In genomic region chr8:95384501-95384900, GRCm38 (mm10) we compare ENCODE assay signal across 18 mouse cellular contexts.
"Had no signal": no experiment of that assay in that cellular context is flagged by ENCODE, and none has a peak within 500 bp of the region (broad histone marks: within the 10 kb centered on the region; RNA-seq: fewer than 3 reads in every experiment).

No protein-coding gene starts in this region.

- ATAC-seq: liver, embryonic 12.5 days; midbrain, embryonic 13.5 days; midbrain, embryonic 16.5 days had no signal

- H3K36me3 ChIP-seq: limb, embryonic 15.5 days; liver, embryonic 12.5 days; lung, embryonic 15.5 days; midbrain, embryonic 10.5 days; midbrain, embryonic 13.5 days; neural tube, embryonic 13.5 days; neural tube, embryonic 15.5 days had no signal

- DNase-seq: retina, postnatal 1 day; right cerebral cortex, adult 18-20 months; right cerebral cortex, postnatal 25 days; right cerebral cortex, postnatal 4 days; spleen, adult 18-20 months; thymus, adult 18-20 months; thymus, postnatal 14 days; thymus, postnatal 36 days had no signal

- H3K4me3 ChIP-seq: limb, embryonic 15.5 days; liver, embryonic 12.5 days; lung, embryonic 15.5 days; midbrain, embryonic 10.5 days; midbrain, embryonic 13.5 days; myocyte; neural tube, embryonic 13.5 days; neural tube, embryonic 15.5 days had no signal

- H3K4me2 ChIP-seq: limb, embryonic 15.5 days; liver, embryonic 12.5 days; lung, embryonic 15.5 days; midbrain, embryonic 13.5 days; neural tube, embryonic 13.5 days; neural tube, embryonic 15.5 days had no signal

- H3K27me3 ChIP-seq: limb, embryonic 15.5 days; liver, embryonic 12.5 days; lung, embryonic 15.5 days; midbrain, embryonic 13.5 days; neural tube, embryonic 13.5 days; neural tube, embryonic 15.5 days had no signal

- H3K4me1 ChIP-seq: limb, embryonic 15.5 days; liver, embryonic 12.5 days; lung, embryonic 15.5 days; midbrain, embryonic 10.5 days; midbrain, embryonic 13.5 days; neural tube, embryonic 13.5 days; neural tube, embryonic 15.5 days had no signal

- H3K9ac ChIP-seq: limb, embryonic 15.5 days; liver, embryonic 12.5 days; liver, embryonic 14.5 days; lung, embryonic 15.5 days; midbrain, embryonic 13.5 days; neural tube, embryonic 13.5 days; neural tube, embryonic 15.5 days had no signal

- H3K27ac ChIP-seq: limb, embryonic 15.5 days; liver, embryonic 12.5 days; liver, embryonic 14.5 days; lung, embryonic 15.5 days; midbrain, embryonic 10.5 days; midbrain, embryonic 13.5 days; neural tube, embryonic 13.5 days; neural tube, embryonic 15.5 days had no signal

- H3K9me3 ChIP-seq: limb, embryonic 15.5 days; liver, embryonic 12.5 days; lung, embryonic 15.5 days; midbrain, embryonic 10.5 days; midbrain, embryonic 13.5 days; neural tube, embryonic 13.5 days; neural tube, embryonic 15.5 days had no signal
